Mouse (Mus musculus): ENCODE data around the gene Neurl3.

The Neurl3 gene

DNA sequence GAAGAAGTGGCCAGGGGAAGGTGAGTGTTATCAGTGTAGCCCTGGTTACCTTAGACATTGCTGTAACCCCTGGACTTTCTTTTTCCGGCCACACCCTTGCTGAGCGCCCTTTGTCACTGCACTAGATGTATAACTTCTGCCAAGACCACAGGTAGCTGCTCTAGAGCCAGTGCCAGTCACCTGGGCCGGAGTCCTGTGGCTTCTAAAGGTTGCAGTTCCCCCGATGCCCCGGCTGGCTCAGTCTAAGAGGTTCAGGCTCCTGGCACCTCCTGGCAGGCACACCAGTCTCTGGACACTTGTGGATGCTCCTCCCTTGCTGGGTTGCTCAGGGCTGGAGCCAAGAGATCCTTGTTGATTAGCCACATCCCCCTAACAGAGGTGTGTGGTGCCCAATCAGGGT is at the start of gene Neurl3:
Gene Neurl3 (minus strand): TSS at position 225 of the 400 bp plus-strand sequence.
- DNase-seq: no peak

DNA sequence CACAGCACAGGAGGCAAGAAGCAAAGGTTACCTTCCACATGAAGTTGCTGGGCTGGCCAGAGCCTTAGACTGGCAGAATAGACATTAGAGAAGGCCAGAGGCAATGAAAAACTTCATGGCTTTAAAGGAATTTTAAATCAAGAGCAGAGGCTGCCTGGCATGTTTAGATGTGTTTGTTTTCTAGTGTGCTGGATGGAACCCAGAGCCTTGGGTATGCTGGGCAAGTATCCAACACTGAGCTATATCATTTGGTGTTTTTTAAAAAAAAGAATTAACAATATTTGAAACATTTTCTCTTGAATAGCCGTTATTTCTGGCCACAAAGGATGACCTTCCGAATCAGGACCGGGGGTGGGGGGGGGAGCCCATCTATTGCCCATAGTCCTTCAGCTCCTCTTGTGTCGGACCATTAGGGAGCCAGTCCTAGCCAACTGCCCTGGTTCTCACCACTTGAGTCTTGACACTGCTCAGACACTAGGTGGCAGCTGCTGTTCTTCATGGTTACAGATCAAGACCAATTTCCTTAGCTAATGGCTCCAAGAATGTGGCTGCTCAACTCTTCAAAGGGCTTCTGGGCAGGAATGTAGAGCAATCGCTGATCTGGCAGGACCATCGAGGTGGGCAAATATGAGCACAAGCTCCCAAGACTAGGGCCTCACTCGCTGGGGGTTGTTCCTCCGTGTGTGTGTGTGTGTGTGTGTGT is 49.4 kb upstream of the Neurl3 start:
- peak in 1 of 2 experiments; percentile 33 for DNase-seq

DNA sequence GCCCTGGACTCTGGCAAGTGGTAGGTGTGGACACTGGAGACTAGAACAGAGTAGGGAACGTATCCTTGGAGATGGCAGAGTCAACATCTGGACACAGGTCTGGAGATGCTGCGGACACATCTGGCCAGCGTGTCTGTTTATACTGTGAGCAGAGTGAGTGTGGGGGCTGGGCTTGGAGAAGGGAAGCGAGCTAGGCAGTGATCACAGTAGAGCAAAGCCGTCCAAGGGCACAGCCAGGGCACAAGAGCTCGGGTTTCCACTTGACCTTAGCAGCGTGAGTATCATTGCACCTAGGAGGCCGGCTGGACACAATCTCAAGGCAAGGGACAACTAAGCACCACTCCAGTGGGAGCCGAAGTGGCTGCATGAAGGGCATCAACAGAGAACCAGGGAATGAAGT is 48.6 kb upstream of the Neurl3 start:
- DNase-seq: no peak

DNA sequence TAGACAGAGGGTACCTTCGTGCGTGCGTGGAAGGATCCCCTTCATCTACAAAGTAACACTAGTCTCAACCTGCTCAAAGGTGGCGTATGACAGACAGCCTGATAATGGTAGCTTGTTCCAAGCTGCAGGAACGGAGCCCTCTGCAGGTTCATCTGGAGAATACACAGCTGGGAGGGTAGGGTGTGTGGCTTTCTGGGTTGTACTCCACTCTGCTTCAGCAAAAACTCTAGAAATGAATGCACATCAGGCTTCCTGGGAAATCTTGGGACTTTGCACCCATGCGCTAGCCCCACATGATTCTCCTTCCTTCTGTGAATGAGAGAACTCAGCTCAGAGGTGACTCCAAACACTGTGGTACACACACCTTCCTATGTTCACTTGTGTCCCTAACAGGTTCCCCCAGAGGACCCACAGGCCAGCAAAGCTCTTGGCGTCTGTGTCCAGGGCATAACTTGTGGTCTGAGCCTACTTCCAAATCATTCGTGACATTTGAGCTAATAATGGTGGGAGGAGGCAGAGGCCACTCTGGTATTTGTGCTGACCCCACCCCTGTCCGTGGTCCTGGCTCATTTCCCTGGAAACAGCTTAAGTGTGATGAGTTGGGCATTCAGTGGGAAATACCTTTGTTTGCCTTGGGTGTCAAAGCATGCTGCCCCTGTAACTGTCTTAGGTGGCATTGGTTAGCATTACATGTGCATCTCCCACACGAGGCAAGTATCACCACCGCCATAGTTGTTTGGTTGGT is 47.5 kb upstream of the Neurl3 start:
- no peak for DNase-seq

DNA sequence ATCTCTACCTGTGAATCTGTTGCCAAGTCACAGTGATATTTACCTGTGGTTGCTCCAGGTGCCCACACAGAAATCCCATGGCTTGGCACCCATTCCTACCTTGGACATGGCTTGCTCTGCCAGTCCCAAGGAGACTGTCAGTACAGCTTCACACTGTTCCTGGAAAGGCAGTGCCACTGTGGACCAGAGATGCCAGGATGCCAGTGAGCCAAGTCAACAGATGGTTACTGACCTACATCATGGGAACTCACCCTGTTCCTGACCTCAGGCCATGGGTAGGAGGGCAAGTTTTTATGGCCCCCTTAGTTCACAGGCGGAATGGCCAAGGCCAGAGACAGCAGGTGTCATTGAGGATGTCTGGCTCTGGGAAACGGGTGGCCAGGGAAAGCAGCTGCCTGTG is 46.7 kb upstream of the Neurl3 start:
- no peak for DNase-seq

DNA sequence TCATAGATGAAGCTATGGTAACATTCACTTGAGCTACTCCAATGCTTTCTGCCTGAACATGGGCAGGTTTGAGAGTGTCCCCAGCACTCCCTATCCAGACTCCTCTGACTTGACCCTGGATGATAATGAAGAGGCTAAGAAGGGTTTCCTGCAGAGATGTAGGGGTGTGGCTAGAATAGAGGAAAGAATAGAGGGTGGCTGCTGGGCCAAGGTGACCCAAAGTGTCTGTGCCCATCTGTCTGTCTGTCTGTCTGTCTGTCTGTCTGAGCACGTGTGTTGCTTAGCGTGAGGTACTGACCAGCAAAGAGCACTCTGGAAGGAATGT is 41.3 kb upstream of the Neurl3 start:
- DNase-seq: no peak

DNA sequence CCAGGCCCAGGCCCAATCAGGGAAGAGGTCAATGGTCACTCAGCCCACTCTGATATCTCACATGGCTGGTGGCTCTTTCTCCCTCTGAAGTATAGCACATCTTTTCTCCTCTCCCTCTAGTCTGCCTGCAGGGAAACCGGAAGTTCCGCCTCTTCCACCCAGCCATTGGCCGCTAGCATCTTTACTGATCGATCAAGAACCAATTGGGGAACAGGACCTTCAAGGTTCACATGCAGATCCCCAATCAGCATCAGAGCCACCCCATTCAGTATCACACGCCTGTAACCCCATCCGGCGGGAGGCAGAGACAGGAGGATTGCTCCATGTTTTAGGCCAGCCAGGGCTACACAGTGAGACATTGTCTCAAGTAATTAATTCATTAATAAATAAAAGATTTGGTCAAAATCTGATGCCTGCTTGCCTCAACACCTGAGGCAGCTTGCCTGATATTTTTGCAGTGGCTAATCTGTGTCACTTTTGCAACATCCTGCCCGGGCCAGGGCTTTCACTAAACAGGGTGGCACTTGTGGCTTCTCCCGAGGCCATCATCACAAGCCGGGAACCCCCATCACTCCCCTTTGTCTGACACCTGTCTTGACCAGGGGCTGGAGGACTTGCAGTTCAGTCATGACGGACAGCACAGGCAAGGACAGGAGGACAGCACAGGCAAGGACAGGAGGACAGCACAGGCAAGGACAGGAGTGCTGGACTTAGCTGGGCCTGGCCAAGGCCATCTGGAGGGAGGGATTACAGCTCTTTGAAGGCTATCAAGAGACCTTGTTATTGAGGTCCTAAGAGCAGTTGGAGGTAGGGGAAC is 40.7 kb upstream of the Neurl3 start:
- no peak for DNase-seq

DNA sequence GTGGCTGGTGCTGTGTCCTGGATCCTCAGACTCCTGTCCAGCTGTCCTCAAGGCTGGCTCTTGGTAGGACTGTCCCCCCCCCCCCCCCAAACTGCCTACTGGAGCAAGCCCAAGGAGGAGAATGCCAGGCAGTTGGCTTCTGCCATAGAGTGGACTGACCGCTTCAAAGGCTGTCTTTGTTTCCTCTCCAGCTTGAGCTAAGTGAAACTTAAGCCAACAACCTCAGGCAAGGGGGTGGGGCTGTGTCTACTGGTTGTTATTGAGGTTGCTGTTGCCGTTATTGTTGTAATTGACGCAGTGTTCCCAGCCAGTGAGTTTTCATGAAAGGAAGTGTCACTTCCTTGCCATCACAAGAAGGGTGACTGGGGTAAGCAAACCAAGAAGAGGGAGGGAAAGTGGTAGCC is 35.0 kb upstream of the Neurl3 start:
- peak; percentile 39 to 45 for DNase-seq

DNA sequence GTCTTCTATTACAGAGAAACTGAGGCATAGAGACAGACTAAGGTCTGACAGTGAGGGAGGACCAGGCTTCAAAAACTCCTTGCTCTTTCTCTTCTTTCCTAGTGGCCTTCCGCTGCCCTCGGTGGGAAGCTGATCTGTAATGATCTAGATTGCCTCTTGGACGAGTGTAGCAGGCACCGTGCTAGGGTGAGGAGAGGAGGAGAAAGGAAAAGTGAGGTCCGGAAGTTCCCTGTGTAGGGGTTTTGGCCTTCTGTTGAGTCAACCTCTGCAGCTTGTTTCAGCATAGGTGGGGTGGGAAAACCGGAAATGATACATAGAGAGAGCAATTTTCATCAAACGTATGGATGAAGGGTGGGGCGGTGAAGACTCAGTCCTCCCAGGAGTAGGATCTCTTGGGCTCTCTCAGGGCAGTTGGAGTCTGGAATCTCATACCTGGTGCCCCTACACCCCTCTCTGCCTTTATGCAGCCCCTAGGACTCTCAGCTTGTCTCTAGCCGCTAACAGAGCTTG is 34.5 kb upstream of the Neurl3 start:
- DNase-seq: no peak

DNA sequence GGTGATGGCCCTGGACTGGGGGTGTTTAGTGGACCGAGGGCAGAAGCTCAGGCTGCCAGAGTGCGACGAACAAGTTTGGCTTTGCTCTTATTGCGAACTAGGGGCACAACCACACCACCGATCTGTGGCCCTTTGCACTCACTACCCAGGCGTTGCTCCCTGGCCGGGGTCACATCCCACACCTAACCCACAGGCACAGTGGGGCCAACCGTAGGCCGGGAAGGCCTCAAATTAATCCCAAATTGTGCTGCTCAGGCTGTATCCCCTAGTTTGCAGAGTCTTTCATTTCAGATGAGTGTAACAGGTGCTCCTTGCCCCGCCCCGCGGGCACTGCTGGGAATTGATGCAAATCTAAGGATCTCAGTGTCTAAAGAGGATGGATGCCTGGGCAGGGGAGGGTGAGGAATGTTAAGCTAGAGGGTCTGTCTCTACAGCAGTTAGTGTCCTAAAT is 34.0 kb upstream of the Neurl3 start:
- DNase-seq: peak in 1 of 2 experiments; percentile 40

DNA sequence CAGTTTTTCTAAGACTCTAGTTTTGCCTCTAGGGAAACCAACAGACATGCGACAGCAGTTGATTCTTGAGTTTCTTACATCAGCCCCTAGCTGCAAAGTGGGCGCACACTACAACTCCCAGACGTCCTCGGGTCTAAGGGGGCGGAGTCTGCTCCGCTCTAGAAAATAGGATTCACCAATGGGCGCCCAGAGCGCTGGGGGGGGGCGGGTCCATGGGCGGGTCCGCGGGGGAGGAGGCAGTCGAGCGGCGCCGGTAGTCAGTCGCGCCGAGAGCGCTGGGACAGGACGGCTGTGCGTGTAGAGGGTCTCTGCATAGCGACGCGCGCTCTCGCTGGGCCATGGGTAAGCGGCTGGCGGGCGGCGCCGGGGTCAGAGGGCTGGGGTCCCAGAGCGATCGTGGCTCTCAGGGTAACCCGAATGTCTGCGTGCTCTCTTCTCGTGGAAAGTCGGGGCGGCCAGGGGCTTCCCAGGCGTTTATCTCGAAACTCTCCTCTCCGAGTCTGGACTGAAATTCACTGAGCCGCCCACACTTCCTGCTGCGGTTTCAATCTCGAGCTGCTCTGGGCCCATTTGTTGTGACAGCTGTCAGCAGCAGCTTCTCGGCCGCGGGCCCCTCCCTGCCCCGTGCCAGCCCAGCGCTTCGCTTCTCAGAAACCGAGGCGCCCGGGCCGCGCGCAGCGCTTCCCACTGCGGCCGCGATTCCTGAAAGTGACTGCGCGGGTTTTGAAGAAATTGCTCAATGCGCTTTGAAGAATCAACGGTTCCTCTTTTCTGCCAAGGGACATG is 33.2 kb upstream of the Neurl3 start, which contains the start of gene Arid5a:
Gene Arid5a (plus strand): TSS at position 239 of the 786 bp plus-strand sequence.
- DNase-seq: peak; percentile 83 to 85

DNA sequence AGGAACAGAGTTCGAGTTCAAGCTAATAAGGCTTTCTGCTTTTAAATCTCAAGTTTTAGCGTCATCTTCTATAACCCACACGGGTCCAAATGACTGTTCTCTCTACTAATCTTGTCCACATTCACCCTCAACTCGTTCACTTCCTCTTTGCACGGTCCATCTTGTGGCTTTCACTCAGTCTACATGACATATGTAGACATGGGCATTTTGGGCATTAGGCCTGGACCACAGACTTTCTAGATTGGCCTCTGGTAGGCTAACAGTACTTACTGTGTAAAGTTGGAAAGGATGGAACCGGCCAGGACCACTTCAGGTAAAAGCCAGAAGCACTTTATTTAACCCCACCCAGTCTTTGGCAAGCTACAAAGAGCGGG is 32.6 kb upstream of the Neurl3 start:
- no peak for DNase-seq

DNA sequence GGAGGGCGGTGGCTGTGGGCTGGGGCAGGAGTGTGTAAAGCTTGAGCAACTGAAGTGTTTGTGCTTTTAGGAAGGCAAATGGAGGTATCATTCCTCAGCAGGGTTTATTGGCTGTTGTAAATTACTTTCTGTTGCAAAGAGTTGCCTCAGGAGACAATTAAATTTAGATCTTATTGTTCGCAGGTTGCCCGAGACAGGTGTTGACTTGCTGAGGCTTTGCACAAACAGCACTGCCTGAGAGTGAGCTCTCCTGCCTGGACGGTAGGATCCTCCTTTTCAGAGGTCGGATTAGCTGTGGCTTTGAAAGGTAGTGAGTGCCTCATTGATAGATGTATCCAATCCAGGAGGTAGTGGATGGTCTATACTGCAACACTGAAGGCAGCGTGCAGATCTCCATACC is 31.6 kb upstream of the Neurl3 start:
- no peak for DNase-seq

DNA sequence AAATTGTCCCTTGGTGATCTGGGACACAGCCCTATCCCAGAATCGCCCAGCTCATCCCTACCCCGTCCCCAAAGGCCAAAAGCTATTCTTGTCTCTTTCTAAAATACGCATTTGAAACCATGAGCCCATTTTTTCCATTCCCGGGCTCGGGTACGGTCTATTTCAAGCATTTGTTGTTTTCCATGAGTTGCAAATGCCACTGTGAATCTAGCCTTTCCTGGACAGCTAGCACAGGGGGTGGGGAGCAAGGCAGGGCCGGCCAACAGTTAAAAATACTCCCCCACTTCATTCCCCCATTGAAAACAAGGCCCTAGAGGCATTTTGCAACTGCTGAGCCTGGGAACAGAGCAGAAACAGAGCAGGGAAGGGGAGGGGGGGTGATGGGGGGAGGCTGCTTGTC is 30.3 kb upstream of the Neurl3 start:
- no peak for DNase-seq

DNA sequence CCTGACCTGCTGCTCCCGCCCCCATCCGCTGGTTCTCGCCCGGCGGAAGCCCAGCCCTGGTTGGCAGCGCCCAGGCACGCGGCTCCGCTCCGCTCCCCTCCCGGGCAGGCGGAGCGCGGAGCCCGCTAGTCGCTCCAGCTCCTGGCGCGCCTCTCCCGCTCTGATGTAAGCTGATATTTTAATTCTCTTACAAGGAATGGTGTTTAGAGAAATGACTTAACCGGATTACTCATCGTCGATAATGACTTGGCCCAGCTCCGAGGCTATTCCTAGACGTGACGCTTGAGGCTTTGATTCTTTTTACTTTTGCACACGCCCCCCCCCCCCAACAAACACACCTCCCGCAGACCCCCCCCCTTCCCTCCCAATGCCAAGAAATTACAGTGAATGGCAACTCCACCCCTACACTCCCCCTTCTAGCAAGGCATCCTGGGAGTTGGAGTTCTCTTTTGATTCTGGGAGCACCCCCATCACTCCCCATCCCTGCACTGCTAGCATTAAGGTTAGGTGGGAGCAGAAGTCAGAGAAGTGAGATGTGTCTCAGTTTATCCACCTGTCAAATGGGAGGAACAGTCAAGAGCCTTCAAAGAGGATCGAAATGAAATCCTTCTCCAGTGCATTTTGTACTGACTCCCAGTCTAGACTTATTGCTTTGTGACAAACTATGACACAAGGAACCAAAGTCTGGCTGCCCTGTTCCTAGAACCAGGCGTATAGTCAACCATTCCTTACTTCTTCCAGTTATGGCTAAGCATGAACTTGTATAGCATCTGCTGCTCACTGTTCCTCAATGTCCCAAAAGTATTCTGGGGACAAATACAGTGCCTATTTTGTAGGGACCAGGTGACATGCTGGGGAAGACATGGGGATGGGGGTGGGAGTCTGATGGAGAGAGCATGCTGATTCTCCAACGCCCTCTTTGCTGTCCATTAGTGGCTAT is 29.2 kb upstream of the Neurl3 start:
- DNase-seq: peak in 1 of 2 experiments; percentile 32

DNA sequence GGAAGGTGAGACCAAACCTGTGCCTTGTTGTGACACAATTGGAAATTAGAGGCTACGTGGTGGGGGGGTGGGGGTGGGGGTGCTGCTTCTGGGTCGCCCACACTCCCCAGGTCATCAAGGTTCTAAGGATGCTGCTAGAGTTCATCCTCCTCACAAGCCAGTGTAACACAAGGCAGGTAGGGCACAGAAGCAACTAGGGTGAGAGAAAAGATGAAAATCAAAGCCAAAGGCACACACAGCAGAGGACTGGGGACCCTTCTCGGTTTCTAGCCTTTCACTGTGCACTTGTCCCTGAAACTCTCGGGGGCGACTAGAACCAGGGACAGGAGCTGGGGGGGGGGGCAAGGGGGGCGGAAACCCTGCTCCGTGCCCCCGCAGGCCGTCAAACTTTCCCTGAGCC is 28.5 kb upstream of the Neurl3 start:
- DNase-seq: no peak

DNA sequence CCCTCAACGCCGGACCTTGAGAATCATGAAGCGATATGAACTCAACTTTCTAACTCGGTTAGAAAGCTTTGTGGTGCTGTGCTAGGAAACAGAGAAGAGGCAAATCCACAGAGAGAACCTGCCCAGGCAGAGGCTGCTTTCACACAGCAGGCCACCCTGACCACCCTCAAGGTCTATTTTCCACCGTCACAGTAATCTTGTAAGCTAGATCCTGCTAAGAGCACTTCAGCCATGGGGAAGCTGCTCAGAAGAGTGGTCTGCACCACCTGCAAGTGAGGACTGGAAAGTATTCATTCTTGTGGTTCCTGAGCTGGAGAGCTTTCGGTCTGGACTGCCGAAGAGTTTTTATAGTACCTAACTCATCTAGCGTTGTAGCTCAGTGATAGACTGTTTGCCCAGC is 27.8 kb upstream of the Neurl3 start:
- no peak for DNase-seq

DNA sequence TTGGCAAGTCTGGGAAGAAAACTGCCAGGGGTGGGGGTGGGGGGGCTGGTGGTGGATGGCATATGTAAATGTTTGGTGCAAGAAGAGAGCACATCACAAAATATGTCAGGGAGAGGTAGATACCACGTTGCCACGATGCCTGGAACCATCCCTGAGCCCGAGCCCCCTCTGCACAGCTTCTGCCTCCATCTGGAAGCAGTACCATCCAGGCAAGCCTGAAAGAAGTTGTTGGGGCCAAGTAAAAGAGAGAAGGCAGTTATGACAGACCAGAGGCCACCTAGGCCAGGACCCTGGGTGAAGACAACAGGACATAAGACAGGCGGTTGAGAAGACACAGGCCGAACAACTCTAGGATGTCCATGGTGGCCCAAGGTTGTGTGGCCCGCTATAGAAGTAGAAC is 26.0 kb upstream of the Neurl3 start:
- DNase-seq: no peak

DNA sequence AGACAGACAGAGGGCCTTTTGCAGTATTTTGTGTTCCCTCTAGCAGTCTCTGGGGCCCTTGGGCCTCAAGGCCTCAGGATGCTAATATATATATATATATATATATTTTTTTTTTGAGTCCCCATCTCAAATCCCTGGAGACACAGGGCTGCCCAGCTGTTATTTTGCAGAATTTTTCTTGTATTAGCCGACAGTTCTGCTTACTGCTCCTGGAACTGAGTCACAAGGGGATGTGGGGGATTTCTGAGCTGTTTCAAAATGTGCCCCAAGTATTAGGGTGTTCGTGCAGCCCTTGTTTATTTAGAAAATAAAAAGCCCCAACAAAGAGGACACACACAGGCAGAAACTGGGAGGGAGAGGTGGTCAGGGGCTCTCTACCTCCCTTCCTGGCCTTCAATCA is 25.2 kb upstream of the Neurl3 start:
- no peak for DNase-seq

DNA sequence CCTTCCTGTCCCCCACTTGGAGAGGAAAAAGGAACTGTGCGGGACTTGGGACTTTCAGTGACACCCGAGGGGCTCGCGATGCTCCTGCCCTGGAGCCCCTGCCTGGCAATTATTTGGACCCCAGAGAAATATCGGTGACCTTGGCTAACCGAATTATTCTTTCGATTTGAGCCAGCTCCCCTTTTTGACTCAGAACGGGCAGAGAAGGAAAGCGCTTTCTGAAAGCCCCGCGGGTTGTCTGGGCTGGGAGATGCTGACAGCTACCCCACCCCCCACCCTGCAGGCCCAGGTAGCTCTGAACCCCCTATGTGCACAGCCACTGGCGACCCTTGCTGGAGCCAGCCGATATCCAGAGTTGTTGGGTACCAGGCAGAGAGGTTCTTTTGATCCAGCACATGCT is 24.6 kb upstream of the Neurl3 start:
- DNase-seq: no peak

DNA sequence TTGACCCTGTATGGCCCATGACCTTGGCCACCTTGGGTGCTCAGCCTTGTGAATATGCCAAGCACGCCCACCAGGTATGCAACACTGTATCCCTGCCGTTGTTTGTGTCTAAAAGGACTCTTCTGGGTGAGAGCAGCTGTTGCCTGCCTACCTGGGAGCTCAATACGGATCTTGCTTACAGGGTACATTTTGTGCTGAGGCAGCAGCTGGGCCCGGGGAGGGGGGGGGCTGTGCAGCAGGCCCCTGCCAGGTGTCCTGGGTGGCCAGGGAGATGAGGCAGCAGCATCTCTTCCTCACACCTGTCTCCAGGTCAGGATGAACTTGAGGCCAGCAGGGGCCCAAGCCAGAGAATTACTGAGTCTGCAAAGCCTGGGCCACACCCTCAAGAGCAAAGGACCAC is 23.6 kb upstream of the Neurl3 start:
- no peak for DNase-seq

All from spleen, adult 18-20 months (tissue).